Mouse (Mus musculus): ENCODE results near the gene Car5a. TPM values are rescaled to one million over a fixed set of nuclear protein-coding genes. Genes with fewer than 3 reads are reported as not detected.
A peak's percentile ranks its signal among the peaks of the same experiment; 100 is the strongest.

The Car5a gene
- total RNA-seq, 2 experiments from 2014 or later: not detected

DNA sequence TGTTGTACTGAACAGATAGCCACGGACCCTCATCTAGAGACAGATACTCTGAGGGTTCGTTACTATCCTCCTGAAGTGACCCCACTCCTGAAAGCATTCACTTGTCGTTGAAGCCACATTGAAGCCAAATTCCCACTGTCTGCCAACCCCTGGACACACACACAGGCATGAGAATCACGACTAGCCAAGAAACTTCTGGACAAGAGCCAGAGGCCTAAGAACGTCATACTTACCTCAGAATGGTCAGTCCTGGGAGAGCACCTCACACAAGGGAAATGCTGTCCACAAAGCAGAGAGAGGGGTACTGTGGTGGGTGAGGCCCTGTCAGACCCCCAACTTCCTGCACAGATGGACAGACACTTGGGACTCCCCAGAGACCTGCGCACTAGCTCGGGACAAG, 48.8 kb downstream of the Car5a start:
- no peak for DNase-seq
- intact Hi-C loops (cut with DNase I): no loop called here
- no peak for TF ChIP-seq CTCF (IDR thresholded peaks at IDR 0.05)
- Histone ChIP-seq H3K27ac (no peak overlapping the region), H3K4me3 (no peak overlapping the region)

DNA sequence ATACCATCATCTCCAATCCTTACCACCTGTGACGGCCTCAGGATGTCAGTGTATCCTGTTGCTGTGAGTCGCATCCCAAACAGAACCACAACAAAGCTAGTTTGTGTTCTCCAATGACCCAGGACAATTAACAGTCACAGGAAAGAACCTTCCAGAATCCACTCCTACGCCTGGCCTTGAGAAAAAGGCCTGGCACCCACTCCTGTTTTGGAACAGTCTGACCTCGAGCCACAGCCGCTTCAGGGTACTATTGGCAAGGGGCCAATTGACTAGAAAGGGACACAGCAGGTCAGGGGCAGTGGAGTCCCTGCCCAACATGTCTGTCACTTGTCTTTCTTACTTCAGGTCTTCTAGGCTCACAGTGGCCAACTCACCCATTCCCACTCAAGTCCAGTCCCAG, 51.8 kb downstream of the Car5a start:
- DNase-seq: no peak
- intact Hi-C loops (cut with DNase I): no loop called here
- H3K4me3 ChIP-seq: no peak overlapping the region
- TF ChIP-seq CTCF (IDR thresholded peaks at IDR 0.05): no peak
- no peak overlapping the region for H3K27ac ChIP-seq

DNA sequence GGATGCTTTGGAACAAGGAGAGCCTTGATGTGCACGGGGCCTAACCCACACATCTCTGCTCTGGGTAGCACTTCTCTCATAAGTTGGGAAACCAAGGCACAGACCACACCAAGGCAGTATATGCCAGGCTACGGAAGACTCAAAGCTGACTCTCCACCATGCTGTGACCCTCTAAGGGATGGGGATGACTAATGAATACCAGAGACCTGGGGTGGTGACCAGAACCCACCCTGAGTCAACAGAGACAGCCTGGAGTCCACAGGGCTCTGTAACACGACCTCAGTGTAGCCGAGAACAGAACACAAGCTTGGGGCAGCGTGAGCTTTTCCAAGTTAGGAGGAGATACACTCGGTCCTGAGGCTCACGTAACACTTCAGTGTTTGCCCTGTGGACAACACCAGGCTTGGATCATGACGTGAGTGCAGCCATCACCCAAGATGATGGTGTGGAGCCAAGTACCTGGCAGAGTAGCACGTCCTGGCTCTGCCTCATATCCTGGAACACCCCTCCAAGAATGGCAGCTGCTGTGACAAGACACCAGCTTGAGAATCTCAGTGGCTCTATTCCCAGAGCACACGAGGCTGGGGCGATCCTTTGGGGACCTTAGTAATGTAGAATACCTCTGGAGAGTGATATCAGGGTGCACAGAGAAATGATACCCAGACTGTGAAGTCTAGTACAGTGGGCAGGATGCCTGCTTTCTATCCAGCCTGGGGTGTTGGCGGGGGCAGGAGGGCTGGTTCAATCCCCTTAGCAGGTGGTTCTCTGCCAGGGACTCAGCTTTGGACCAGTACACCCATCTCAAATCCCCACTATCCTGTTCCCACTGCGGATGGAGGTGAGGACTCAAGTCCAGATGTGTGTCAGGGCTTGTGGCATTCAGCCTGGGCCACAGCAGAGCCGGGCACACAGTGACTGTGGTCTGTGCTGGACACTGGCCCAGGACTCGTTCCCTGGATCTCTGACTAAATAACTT, 54.6 kb downstream of the Car5a start:
- Histone ChIP-seq H3K27ac (peak overlapping the region; percentile 83), H3K4me3 (no peak overlapping the region)
- intact Hi-C loops (cut with DNase I): no loop called here
- DNase-seq: peak; percentile 91
- TF ChIP-seq CTCF (IDR thresholded peaks at IDR 0.05): no peak

DNA sequence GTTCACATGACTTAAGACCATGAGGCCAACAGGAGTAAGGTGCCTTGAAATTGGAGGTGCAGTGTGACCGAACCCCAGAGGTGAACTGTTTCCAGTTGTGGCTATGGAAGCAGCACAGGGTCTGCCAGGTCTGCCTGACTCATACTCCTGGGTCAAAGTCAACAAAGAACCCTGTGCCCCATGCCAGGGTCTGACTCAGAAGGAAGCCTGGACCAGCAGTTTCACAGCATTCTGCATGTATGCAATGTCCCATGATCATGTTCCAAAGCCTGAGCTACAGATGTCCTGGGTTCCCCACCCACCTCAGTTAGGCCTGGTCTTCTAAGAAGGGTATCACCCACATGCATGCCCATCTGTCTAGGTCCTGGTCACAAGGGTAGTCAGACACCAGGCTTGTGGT, 55.4 kb downstream of the Car5a start:
- Histone ChIP-seq H3K4me3 (no peak overlapping the region), H3K27ac (peak overlapping the region; percentile 83)
- DNase-seq: no peak
- TF ChIP-seq CTCF (IDR thresholded peaks at IDR 0.05): no peak
- intact Hi-C loops (cut with DNase I): no loop called here

DNA sequence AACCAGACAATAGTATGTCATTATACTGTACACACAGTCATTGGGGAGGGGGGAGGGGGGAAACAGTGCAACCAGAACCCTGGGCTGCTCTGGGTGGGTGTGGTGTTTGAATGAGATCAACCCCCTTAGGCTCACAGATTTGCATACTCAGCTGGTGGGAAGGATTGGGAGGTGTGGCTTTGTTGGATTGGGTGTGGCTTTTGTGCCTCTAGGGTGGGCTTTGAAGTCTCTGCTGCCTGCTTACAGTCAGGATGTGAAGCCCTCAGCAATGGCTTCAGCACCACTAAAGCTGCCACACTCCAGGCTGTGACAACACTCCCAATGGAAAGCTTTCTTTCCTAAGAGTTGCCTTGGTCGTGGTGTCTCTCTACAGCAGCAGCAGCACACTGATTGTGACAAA, 57.2 kb downstream of the Car5a start:
- intact Hi-C loops (cut with DNase I): no loop called here
- TF ChIP-seq CTCF (IDR thresholded peaks at IDR 0.05): no peak
- DNase-seq: no peak
- Histone ChIP-seq H3K4me3 (no peak overlapping the region), H3K27ac (no peak overlapping the region)

DNA sequence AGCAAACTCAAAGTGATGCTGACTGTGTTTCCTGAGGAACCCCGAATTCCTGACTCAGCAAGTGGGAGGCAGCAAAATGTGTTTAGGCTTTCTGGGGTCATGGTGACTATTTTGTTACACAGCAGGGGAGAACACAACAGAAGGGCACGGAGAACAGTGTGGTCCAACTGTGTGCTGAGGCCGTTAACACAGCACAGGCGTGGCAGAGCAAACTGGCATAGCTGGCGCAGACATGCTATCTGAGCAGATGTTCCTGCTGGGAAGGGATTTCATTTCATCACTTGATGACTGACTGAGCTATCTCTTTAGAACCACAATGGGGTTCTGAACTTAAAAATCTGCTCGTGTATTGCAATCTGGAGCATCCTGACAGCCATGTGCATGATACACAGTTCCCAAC, 59.3 kb downstream of the Car5a start:
- intact Hi-C loops (cut with DNase I): no loop called here
- DNase-seq: no peak
- Histone ChIP-seq H3K4me3 (no peak overlapping the region), H3K27ac (0 out of 2 replicates have a peak overlapping the region, but pooled peaks have one; percentile 13)
- no peak for TF ChIP-seq CTCF (IDR thresholded peaks at IDR 0.05)

DNA sequence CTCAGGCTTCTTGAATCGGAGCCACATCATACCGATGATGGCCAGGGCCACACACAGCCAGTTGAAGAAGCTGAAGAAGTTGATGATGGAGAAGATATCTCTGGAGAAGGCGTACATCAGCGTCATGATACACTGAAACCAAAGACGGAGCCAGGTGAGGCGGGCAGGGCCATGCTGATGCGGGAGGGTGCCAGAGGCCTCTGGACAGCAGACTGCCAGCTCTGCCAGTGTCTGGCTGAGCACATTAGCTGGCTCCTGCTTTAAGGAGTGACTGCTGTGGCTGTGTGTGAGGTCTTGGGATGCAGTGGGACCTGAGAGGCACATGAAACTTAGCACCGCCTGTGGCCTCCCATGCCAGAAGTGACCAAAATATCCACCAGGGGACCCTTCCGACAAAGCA, 59.7 kb downstream of the Car5a start:
- intact Hi-C loops (cut with DNase I): no loop called here
- Histone ChIP-seq H3K4me3 (no peak overlapping the region), H3K27ac (0 out of 2 replicates have a peak overlapping the region, but pooled peaks have one; percentile 13)
- TF ChIP-seq CTCF (IDR thresholded peaks at IDR 0.05): no peak
- peak; percentile 72 for DNase-seq

DNA sequence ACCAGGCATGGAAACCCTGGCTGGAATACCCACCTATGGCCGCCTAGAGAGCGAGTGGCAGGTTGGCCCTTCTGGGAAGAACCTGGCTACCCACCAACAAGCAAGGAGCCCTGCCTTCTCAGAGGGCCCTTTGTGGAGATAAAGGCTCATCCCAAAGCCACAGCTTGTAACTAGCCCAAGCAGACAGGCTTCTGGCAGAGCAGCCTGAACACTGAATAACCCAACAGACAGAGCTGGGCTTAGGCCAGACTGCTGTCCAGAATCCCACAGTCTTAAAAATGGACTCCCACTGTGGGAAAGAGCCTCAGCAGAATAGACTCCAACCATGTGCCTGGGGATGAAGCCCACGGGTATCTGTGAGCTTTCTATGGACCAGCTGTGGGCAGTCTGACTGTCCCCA, 60.5 kb downstream of the Car5a start:
- H3K27ac ChIP-seq: no peak overlapping the region
- DNase-seq: no peak
- no peak overlapping the region for H3K4me3 ChIP-seq
- intact Hi-C loops (cut with DNase I): no loop called here
- TF ChIP-seq CTCF (IDR thresholded peaks at IDR 0.05): no peak

DNA sequence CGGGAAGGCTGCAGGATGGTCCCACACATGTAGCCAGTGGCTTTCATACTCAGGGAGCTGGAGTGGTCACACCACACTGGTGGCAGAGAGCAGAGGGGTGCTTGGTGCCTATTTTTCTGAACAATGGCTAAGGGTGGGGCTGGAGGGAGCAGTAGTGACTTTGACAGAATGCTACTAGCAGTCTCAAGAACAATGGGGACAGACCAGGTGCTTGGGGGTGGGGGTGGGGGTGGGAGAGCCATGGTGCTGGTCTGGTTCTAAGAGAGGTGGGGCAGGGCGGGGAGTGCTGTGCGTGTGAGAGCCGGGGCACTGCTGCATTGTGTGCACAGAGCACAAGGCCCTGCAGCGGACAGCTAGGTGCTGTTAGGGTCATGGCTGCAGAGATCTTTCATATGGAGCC, 62.8 kb downstream of the Car5a start:
- intact Hi-C loops (cut with DNase I): no loop called here
- no peak for DNase-seq
- H3K4me3 ChIP-seq: no peak overlapping the region
- no peak overlapping the region for H3K27ac ChIP-seq
- TF ChIP-seq CTCF (IDR thresholded peaks at IDR 0.05): no peak

DNA sequence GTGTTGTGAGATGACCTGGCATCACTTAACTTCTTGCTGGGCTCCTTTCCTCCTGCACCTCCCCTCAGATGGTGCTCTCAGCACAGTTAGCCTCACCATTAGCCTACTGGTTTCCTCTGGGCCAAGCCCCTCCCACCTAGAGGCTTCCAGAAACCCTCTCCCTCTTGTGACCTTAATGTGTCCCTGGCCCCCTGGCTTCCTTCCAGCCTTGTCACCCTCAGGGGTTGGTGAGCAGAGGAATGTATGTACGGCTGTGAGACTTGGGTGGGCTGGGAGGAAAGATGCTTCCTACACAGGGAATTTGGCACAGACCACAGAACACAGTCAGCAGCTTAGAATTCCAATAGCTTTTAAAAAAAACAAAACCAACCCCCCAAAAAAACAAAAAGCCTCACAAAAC, 63.9 kb downstream of the Car5a start:
- H3K27ac ChIP-seq: no peak overlapping the region
- TF ChIP-seq CTCF (IDR thresholded peaks at IDR 0.05): no peak

DNA sequence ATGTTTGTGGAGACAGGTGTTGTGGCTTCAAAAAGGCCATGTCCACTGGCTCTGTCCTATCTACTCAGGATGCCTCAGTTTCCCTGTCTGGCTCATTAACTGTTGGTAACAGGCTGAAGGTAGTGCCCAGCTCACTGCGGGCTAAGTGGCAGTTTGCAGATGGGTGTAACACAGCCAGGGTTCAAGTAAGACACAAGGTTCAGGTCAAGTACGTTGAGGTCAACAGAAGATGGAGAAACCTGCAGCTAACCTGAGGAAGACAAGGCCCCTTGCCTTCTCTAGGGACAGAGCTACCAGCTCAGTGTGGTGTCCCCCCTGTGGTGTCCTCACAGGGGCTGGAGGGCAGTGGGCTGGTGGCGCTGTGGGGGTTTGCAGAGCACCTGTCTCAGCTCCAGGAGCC, 65.0 kb downstream of the Car5a start:
- intact Hi-C loops (cut with DNase I): no loop called here
- TF ChIP-seq CTCF (IDR thresholded peaks at IDR 0.05): no peak

More for the DNA sequence above, 63.9 kb downstream of the Car5a start:
- DNase-seq: no peak
- intact Hi-C loops (cut with DNase I): no loop called here
- no peak overlapping the region for H3K4me3 ChIP-seq

DNA sequence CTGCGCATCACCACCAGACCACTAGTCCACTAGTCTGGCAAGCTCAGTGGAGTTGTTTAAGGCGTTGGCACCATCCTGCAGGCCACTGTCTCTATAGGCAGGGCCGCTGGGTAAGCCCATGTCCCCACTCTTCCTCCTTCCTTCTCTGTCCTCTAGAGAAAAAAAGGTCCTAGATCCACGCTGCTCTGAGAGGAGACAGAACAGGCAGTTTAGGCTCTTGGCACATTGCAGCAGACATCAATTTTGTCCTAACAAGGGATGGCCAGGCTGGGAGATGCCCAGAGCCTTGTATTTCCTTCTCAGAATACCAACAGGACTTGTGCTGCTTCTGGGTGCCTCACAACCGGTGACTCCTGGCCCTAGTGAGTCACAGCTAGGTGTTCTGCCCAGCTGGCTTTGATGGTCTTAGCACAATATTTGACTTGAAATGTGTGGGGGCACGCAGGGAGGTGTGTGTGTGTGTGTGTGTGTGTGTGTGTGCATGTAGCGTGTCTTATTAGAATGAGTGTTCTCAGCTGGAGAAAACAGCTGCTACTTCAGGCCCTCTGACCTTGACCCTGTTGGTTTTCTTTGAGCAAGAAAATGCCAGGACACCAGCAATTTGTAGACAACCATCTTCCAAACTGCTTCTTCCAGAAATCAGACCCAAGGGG, 66.8 kb downstream of the Car5a start:
- Histone ChIP-seq H3K4me3 (no peak overlapping the region), H3K27ac (no peak overlapping the region)
- TF ChIP-seq CTCF (IDR thresholded peaks at IDR 0.05): no peak
- DNase-seq: no peak
- intact Hi-C loops (cut with DNase I): no loop called here

More for the DNA sequence above, 65.0 kb downstream of the Car5a start:
- Histone ChIP-seq H3K27ac (no peak overlapping the region), H3K4me3 (no peak overlapping the region)
- DNase-seq: no peak

DNA sequence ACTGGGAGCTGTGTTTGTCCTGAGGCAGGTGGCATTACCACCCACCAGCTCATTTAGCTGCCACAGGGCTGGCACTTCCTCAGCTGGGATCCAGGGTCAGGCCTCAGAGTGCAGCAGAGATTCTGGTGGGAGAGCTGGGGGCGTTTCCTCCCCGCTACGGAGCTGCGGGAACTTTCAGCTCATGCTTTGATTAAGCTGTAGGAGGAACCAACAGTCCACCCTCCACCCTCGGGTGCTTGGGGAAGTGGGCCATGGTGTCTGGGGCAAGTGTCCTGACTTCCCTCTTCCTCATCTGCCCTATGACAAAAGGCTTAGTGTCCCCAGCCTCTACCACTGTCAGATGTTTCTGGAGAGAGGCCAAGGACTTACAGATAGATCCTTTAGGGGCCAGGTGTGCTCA, 67.5 kb downstream of the Car5a start:
- TF ChIP-seq CTCF (IDR thresholded peaks at IDR 0.05): no peak
- no peak for DNase-seq
- Histone ChIP-seq H3K4me3 (no peak overlapping the region), H3K27ac (no peak overlapping the region)
- intact Hi-C loops (cut with DNase I): no loop called here

Measured in gastrocnemius, adult 2 months (tissue).